Mouse (Mus musculus) heart, adult 11 months (tissue): ENCODE measurements around the gene Hist1h3i.
"Not testable (repeated sequence)": the region's sequence is repeated elsewhere in the genome, so short reads cannot be mapped to it uniquely, and the experiment has no call there.

Experiments used
- DNase-seq: peaks from one replicate; pipeline ENCODE4 v3.0.0; 2022

The Hist1h3i gene

GRCm38 (mm10) chr13:21783255-21783617, at the start of gene Hist1h3i:
Gene Hist1h3i, minus strand, starts transcription at chr13:21783370.
- peak; percentile 98 for DNase-seq

GRCm38 (mm10) chr13:21831418-21832394, 48.5 kb upstream of the Hist1h3i start, which contains the start of gene Hist1h4n:
Gene Hist1h4n, minus strand, starts transcription at chr13:21832196.
- peak; percentile 96 for DNase-seq

GRCm38 (mm10) chr13:21830344-21830743, 47.2 kb upstream of the Hist1h3i start:
- peak; percentile 63 for DNase-seq

GRCm38 (mm10) chr13:21828511-21828910, 45.3 kb upstream of the Hist1h3i start:
- DNase-seq = no peak

GRCm38 (mm10) chr13:21820082-21820890, 37.1 kb upstream of the Hist1h3i start:
- not testable (repeated sequence) for DNase-seq

- DNase-seq = peak; percentile 84
Measured at GRCm38 (mm10) chr13:21812092-21812491, 28.9 kb upstream of the Hist1h3i start.

GRCm38 (mm10) chr13:21811539-21811938, 28.4 kb upstream of the Hist1h3i start, which contains the start of gene Hist1h4m:
Gene Hist1h4m, plus strand, starts transcription at chr13:21811746.
- peak; percentile 97 for DNase-seq

- not testable (repeated sequence) for DNase-seq
Measured at GRCm38 (mm10) chr13:21811074-21811473, 27.9 kb upstream of the Hist1h3i start.

- not testable (repeated sequence) for DNase-seq
Measured at GRCm38 (mm10) chr13:21810073-21810472, 26.9 kb upstream of the Hist1h3i start, which contains the start of the genes Hist1h2bq and Hist1h2ao. Gene Hist1h2bq, minus strand, starts transcription at chr13:21810197. Gene Hist1h2ao, plus strand, starts transcription at chr13:21810465.

GRCm38 (mm10) chr13:21803058-21803457, 19.9 kb upstream of the Hist1h3i start:
- DNase-seq = not testable (repeated sequence)

- not testable (repeated sequence) for DNase-seq
Measured at GRCm38 (mm10) chr13:21797163-21797562, 14.0 kb upstream of the Hist1h3i start.

GRCm38 (mm10) chr13:21795584-21795983, 12.4 kb upstream of the Hist1h3i start:
- DNase-seq = peak; percentile 17

GRCm38 (mm10) chr13:21790601-21791283, 7.6 kb upstream of the Hist1h3i start:
- DNase-seq = peak; percentile 75

GRCm38 (mm10) chr13:21789925-21790324, 6.8 kb upstream of the Hist1h3i start:
- no peak for DNase-seq

GRCm38 (mm10) chr13:21787760-21788593, 4.8 kb upstream of the Hist1h3i start:
- DNase-seq = no peak

- peak; percentile 99 for DNase-seq
Measured at GRCm38 (mm10) chr13:21786899-21787629, 3.9 kb upstream of the Hist1h3i start, which contains the start of the genes Hist1h2an and Hist1h2bp. Gene Hist1h2an, minus strand, starts transcription at chr13:21787218. Gene Hist1h2bp, plus strand, starts transcription at chr13:21787461.

- DNase-seq = peak; percentile 30
Measured at GRCm38 (mm10) chr13:21786189-21786898, 3.2 kb upstream of the Hist1h3i start.

GRCm38 (mm10) chr13:21784311-21784710, 1.1 kb upstream of the Hist1h3i start:
- DNase-seq = peak; percentile 36

GRCm38 (mm10) chr13:21783734-21784161, 578 bp upstream of the Hist1h3i start:
- DNase-seq = peak; percentile 79
